Mouse (Mus musculus) ovary, postnatal 10 days (tissue): ENCODE measurements at regions not wholly inside any gene's neighbourhood (a gene's known extent, or its start where the extent isn't known, plus 50 kb on each side); places are given as distances from the start of the nearest gene placed in this dataset.

Experiments used
- DNase-seq: peaks from one replicate; pipeline ENCODE4 v3.0.0; 2022; ENCODE audit warnings: low spot score

- no peak for DNase-seq
Observed at GRCm38 (mm10) chr12:78099761-78100160, 94.3 kb upstream of the Gm6657 start.

GRCm38 (mm10) chr12:78100756-78101155 lies 93.3 kb upstream of the Gm6657 start:
- DNase-seq: no peak

- DNase-seq: no peak
Observed at GRCm38 (mm10) chr12:78109931-78110330, 84.1 kb upstream of the Gm6657 start.

GRCm38 (mm10) chr12:78118131-78118530 lies 75.9 kb upstream of the Gm6657 start:
- no peak for DNase-seq

GRCm38 (mm10) chr12:78119246-78119645 lies 74.8 kb upstream of the Gm6657 start:
- no peak for DNase-seq

- DNase-seq: no peak
Observed at GRCm38 (mm10) chr12:78119855-78120254, 74.2 kb upstream of the Gm6657 start.

- DNase-seq: no peak
Observed at GRCm38 (mm10) chr12:78129130-78129845, 64.8 kb upstream of the Gm6657 start.

GRCm38 (mm10) chr12:78132016-78132797 lies 61.8 kb upstream of the Gm6657 start:
- no peak for DNase-seq

GRCm38 (mm10) chr12:78133341-78133740 lies 60.7 kb upstream of the Gm6657 start:
- DNase-seq: no peak

- no peak for DNase-seq
Observed at GRCm38 (mm10) chr12:78133984-78134383, 60.1 kb upstream of the Gm6657 start.

GRCm38 (mm10) chr12:78137196-78137595 lies 56.8 kb upstream of the Gm6657 start:
- no peak for DNase-seq

GRCm38 (mm10) chr12:78138467-78138866 lies 55.6 kb upstream of the Gm6657 start:
- DNase-seq: no peak
